Mouse (Mus musculus): Measurements from ENCODE around the gene Gkap1. TPM values are rescaled to one million over a fixed set of nuclear protein-coding genes. Genes with fewer than 3 reads are reported as not detected.

Gkap1 gene
- total RNA-seq (2021): 10 to 100 TPM; 17.9 to 22.6 TPM

DNA sequence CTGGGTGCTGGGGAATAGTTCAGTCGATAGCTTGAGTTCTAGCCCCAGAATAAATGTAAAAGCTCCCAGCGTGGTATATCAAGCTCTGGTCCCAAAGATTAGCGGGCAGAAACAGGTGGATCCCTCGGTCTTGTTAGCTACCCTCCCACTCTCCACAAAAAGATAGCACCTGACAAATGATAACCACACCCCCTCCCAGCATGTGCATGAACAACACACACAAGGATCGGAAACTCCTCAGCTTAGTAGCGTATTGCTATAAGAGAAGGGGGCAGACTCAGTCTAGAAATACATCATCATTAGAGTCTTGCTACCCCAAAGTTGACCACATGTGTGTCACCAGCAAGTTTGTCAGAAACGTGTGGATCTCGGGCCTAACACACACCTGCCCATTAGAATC lies at the start of gene Gkap1:
TSS of gene Gkap1 (minus strand) at position 101 of the 400 bp plus-strand sequence.
- DNase-seq (ENCODE audit: extremely low spot score in 1 of 2, low spot score in 2 of 2): no peak
- intact Hi-C loops (cut with DNase I): no loop called here

GRCm38 (mm10) chr13:58317768-58318167 lies 42.3 kb upstream of the Gkap1 start:
- DNase-seq (ENCODE audit: extremely low spot score in 1 of 2, low spot score in 2 of 2): no peak
- intact Hi-C loops (cut with DNase I): no loop called here

DNA sequence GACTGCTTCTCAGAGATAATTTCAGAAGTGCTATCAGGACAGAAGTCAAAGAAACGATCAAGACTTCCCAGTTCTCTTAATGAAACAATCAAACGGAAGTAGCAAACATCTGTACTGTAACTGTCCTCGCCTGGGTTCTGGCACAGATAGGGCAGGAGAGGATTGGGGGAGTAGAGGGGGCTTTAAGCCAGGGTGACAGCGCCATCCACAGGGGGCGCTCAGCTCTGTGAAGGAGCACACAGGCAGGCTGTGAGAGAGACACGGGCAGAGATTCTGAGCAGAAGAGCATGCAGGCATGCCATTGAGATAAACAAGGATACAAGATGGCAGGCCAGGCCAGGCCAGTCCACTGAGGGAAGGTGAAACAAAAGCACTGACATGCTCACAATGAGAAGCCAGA lies 39.5 kb upstream of the Gkap1 start:
- no peak for DNase-seq (ENCODE audit: extremely low spot score in 1 of 2, low spot score in 2 of 2)
- intact Hi-C loops (cut with DNase I): no loop called here

DNA sequence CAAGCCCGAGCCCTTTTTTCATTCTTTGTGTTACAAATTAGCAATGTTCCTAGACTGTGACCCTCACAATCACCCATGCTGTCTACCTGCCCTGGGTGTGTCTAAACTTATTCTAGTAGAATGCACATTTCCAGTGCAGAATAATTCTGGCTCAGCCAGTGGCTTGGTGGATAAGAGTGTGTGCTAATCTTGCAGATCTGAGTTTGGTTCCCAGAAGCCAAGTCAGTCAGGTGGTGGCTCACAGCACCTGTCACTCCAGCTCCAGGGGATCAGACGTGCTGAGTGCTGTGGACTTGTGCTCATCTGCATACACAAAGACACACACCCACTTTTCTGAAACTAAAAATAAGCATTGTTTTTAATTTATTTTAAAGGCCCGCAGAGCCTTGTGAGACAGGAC lies 38.3 kb upstream of the Gkap1 start:
- intact Hi-C loops (cut with DNase I): no loop called here
- no peak for DNase-seq (ENCODE audit: extremely low spot score in 1 of 2, low spot score in 2 of 2)

DNA sequence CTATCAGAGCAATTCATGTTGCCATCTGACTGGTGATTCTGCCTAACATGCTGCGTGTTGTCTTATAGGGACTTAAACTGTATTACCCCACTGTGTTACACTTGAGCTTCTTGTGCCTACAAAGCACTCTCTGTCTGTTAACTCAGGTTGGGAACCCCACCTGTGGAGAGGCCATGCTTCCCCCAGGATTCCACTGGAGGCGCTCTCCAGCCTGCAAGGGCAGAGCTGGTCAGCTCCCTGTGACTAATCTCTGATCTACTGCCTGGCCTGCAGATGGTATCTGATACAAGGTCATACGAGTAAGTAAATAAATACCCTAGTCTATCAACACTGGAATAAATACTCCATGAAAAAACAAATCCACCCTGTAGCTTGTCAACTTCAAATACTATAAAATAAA lies 35.9 kb upstream of the Gkap1 start:
- intact Hi-C loops (cut with DNase I): no loop called here
- DNase-seq (ENCODE audit: extremely low spot score in 1 of 2, low spot score in 2 of 2): no peak

DNA sequence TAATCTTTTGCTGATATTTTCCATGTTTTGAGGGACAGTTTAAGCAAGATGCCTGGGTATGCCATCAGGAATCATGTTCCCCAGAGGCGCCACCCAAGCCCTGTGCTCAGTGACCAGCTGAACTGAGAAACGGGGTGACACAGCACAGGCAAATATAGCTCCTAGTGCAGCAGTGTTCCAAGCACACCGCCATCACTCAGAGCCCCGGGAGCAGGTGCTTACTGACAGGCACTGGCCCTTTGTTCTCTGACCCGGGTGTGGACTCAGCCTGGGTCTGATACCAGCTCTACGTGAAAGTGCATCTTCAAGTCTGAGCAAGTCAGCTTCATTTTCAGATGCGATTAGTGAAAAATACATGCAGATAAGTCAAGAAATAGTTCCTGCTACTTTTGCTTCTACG lies 34.0 kb upstream of the Gkap1 start:
- intact Hi-C loops (cut with DNase I): no loop called here
- DNase-seq (ENCODE audit: extremely low spot score in 1 of 2, low spot score in 2 of 2): no peak

DNA sequence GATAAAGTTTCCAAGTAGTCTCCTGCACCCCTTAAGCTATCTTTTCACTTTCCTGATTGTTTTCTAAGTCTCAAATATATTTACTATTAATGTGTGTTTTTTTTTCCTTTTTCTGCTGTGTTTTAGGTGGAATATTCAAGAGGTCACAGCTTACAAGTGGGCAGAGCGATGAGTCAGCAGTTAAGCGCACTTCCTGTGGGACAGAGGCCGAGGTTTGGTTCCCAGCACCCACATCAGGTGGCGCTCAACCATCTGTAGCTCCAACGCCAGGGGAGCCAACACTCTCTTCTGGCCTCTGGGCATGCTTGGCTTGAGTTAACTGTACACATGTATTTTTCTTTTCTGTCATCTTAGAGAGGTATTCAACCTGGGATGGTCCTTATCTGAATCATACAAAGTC lies 32.0 kb upstream of the Gkap1 start:
- intact Hi-C loops (cut with DNase I): no loop called here
- DNase-seq (ENCODE audit: extremely low spot score in 1 of 2, low spot score in 2 of 2): no peak

GRCm38 (mm10) chr13:58305230-58305629 lies 29.7 kb upstream of the Gkap1 start:
- intact Hi-C loops (cut with DNase I): no loop called here
- DNase-seq (ENCODE audit: extremely low spot score in 1 of 2, low spot score in 2 of 2): no peak

DNA sequence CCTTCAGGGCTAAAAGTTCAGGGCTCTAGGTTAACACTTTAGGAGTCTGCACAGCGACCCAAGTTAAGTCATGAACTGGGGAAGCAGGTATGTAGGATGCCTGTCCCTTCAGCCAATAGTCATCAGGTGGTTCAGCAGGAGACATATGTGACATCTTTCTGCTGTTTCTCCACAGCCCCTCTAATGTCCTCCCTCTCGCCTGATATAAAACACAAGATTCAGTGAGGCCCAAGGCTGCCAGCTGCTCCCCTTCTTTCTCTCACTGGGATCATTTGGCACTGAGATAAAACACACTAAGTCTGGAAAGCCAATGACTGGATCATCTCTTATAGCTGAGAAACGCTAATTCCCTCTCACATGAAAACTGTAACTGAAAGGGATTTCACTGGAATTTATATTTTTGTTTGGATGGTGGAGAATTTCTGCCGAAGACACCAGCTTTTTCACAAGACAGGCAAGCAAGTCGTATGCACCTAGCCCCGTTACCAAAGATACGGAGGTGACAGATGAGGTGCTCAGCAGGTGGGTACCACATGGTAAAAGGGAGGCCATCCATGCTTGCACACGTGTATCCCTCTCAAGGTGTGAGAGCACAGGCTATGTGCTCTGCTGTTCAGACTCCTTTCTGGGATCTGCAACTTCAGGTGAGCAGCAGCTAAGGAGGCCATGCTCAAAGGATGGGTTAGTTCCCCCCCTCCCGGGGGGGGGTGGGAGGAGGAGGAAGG lies 27.1 kb upstream of the Gkap1 start:
- intact Hi-C loops (cut with DNase I): no loop called here
- no peak for DNase-seq (ENCODE audit: extremely low spot score in 1 of 2, low spot score in 2 of 2)

DNA sequence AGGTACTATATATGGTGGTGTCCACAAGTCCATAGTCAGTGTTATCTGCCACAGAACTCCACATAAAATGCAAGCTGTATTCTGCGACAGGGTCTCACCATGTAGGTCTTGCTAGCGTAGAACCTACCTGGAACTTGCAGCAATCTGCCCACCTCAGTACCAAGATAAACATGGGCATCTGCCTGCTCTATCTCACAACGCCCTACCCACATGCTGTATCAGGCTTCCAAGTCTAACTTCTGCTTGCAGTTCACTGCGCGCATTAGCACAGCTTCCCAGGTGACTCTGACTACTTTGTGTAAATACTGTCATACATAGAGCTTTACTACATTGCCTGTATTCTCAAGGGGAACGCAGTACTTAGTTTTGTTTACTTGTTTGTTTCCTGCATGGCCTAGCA lies 26.5 kb upstream of the Gkap1 start:
- intact Hi-C loops (cut with DNase I): no loop called here
- no peak for DNase-seq (ENCODE audit: extremely low spot score in 1 of 2, low spot score in 2 of 2)

GRCm38 (mm10) chr13:58298756-58299155 lies 23.3 kb upstream of the Gkap1 start:
- DNase-seq (ENCODE audit: extremely low spot score in 1 of 2, low spot score in 2 of 2): no peak
- intact Hi-C loops (cut with DNase I): no loop called here

GRCm38 (mm10) chr13:58295582-58295981 lies 20.1 kb upstream of the Gkap1 start:
- no peak for DNase-seq (ENCODE audit: extremely low spot score in 1 of 2, low spot score in 2 of 2)
- intact Hi-C loops (cut with DNase I): no loop called here

DNA sequence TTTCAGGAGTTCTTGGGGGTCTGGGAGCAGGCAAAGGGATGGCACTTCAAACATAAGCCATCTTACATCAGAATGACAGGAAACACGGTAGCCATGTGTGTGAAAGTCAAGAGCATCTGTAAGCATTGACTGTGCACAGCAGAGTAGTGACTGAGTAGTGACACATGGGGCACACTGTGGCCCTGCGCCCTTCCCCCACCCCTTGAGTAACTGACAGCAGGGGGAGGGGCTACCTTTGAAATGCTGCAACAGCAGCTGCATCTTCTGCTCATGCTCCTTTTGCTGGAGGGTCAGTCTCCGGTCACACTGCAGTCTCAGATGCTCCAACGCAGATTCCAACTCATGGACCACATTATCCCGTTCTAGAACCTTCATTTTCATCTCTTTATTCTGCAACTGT lies 17.3 kb upstream of the Gkap1 start:
- intact Hi-C loops (cut with DNase I): no loop called here
- DNase-seq (ENCODE audit: extremely low spot score in 1 of 2, low spot score in 2 of 2): no peak

DNA sequence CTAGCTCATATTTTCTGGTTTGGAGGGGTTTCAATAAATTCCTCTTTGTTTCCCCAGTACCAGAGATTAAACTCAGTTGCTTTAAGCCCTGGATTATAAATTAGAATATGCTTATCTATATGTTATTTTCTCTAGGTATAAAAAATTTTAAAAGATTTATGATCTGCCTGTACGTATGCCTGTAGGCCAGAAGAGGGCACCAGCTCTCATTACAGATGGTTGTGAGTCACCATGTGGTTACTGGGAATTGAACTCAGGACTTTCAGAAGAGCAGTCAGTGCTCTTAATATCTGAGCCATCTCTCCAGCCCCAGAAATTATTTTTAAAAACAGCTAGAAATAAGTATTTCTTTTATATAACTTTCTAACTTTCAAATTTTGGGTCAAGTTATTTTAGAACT lies 13.8 kb upstream of the Gkap1 start:
- DNase-seq (ENCODE audit: extremely low spot score in 1 of 2, low spot score in 2 of 2): no peak
- intact Hi-C loops (cut with DNase I): loop anchor here (5.0 to 10.0 kb wide), 2 partner anchors 98 to 255 kb away; partner anchors contain the start of gene 2210016F16Rik

- peak; percentile 62 to 89 for DNase-seq (ENCODE audit: extremely low spot score in 1 of 2, low spot score in 2 of 2)
- intact Hi-C loops (cut with DNase I): loop anchor here (1.0 to 10.0 kb wide), 3 partner anchors 99 to 301 kb away; partner anchors contain the start of gene 2210016F16Rik
These were observed 12.3 kb upstream of the Gkap1 start for GRCm38 (mm10) chr13:58287822-58288221.

DNA sequence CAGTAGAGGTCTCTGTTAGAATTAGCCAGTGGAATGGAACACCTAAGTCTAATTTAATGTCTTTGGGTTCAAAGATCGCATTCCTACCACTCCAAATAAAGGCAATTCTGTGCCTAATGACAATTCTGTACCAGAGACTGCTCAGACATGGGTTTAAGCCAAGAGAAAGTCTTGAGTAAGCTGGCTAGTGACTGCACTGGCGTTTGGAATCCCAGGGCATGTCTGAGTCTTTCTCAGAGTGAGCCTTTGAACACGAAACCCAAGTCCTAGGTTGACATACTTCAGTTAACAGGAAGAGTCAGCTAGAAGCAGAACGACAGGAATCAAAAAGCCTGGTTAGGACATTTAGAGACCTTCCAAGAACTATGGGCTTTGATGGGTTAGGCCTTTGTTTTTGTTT lies 8.0 kb upstream of the Gkap1 start:
- intact Hi-C loops (cut with DNase I): loop anchor here (10.0 kb wide), 1 partner anchor 261 kb away; no protein-coding TSS in a partner anchor
- no peak for DNase-seq (ENCODE audit: extremely low spot score in 1 of 2, low spot score in 2 of 2)

GRCm38 (mm10) chr13:58281936-58282335 lies 6.4 kb upstream of the Gkap1 start:
- intact Hi-C loops (cut with DNase I): loop anchor here (10.0 kb wide), 1 partner anchor 263 kb away; no protein-coding TSS in a partner anchor
- no peak for DNase-seq (ENCODE audit: extremely low spot score in 1 of 2, low spot score in 2 of 2)

GRCm38 (mm10) chr13:58280528-58280927 lies 5.0 kb upstream of the Gkap1 start:
- intact Hi-C loops (cut with DNase I): loop anchor here (10.0 kb wide), 1 partner anchor 264 kb away; no protein-coding TSS in a partner anchor
- DNase-seq (ENCODE audit: extremely low spot score in 1 of 2, low spot score in 2 of 2): no peak

DNA sequence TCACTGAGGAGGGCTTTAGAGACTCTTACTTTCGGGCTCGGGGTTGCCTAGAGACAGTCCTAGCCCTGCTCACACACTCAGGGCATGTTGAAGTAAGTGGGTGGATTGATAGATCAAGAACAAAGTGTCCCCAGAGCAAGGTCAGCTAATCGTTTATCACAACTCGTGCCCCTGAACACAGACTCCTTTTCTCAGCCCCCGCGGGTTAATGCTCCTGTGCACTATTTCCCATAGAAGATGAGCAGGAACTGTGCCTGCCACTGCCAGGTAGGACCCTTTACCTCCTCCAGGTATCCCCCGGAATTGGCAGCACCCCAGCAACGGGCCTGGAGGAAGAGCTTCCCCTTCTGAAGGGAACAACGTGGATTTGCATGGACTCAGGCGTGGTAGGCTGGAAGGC lies 757 bp upstream of the Gkap1 start:
- intact Hi-C loops (cut with DNase I): no loop called here
- peak in 1 of 2 experiments; percentile 34 for DNase-seq (ENCODE audit: extremely low spot score in 1 of 2, low spot score in 2 of 2)

DNA sequence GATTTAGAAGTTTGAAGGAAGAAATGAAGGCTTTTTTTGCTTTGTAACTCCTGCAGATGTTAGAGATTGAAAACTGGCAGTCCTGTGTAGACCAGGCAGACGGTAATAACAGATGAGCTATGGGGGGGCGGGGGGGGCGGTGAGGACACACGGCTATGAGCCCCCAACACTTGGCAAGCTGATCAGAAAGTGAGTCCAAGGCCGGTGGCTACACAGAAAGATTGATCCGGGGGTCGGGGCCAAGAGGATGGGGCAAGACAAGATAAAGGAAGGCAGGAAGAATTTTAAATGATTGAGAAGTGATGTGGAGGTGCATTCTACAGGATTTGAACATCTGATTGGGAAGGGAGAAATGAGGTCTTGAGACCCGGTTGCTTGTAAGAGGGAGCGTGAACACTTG lies 423 bp downstream of the Gkap1 start:
- DNase-seq (ENCODE audit: extremely low spot score in 1 of 2, low spot score in 2 of 2): no peak
- intact Hi-C loops (cut with DNase I): no loop called here

Data from left cerebral cortex, postnatal 10 days (tissue).